Mouse (Mus musculus): Measurements from ENCODE around the gene Plekhb2. TPM values are rescaled to one million over a fixed set of nuclear protein-coding genes. Genes with fewer than 3 reads are reported as not detected.

Plekhb2 gene
- polyA plus RNA-seq, 1 experiment = 33.3 TPM

DNA sequence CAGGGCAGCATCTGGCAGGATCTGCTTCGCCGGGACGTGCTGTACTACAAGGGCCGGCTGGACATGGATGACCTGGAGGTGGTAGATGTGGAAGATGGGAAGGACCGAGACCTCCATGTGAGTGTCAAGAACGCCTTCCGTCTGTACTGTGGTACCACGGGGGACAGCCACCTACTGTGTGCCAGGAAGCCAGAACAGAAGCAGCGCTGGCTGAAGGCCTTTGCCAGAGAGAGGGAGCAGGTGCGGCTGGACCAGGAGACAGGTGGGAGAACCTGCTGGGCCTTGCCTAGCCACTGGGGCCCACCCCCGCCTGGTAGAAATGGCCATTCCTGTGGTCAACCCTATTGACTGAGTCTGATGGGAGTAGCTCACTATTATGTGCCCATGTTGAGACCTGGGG is 39.5 kb upstream of the Plekhb2 start:
- Histone ChIP-seq H3K9ac (ENCODE audit: low read depth, poor library complexity, severe bottlenecking) (no peak overlapping the region), H3K27ac (ENCODE audit: insufficient read depth, low read length) (no peak overlapping the region), H3K4me3 (ENCODE audit: low read depth, low read length) (no peak overlapping the region), H3K36me3 (ENCODE audit: control insufficient read depth, insufficient read depth, low read length, poor library complexity, severe bottlenecking) (peaks cover 4% of the 10 kb centered on the region; the same call in 1 of the 2 replicates), H3K9me3 (replicated peaks; ENCODE audit: control insufficient read depth, insufficient read depth, low read length, poor library complexity, severe bottlenecking) (no peaks in the 10 kb centered on the region), H3K4me1 (ENCODE audit: control insufficient read depth, insufficient read depth, low read length) (peaks cover 2% of the 10 kb centered on the region), H3K27me3 (ENCODE audit: control insufficient read depth, insufficient read depth, low read length, poor library complexity, severe bottlenecking) (no peaks in the 10 kb centered on the region)
- TF ChIP-seq POLR2A (IDR thresholded peaks at IDR 0.05; ENCODE audit: insufficient read depth, low read length) = no peak
- TF ChIP-seq EP300 (IDR thresholded peaks at IDR 0.05; ENCODE audit: insufficient read depth, low read depth, low read length) = no peak
- TF ChIP-seq CTCF (IDR thresholded peaks at IDR 0.05; ENCODE audit: low read depth, low read length) = no peak

DNA sequence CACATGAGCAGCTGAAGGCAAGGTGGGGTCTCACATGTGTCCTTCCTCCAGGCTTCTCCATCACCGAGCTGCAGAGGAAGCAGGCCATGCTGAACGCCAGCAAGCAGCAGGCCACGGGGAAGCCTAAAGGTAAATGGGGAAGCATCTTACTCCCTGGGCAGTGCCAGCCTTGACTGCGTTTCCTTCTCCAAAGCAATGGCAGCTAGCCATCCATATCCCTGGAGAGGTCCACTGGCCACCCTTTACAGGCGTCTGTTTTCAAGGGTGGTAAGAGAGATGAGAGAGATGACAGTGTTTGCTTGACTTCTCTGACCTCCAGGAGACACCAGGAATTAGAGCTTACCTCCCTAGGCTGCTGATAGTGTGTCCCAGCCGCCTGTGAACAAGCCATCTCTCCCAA is 38.7 kb upstream of the Plekhb2 start:
- H3K27ac ChIP-seq (ENCODE audit: insufficient read depth, low read length) = no peak overlapping the region
- no peaks in the 10 kb centered on the region for H3K27me3 ChIP-seq (ENCODE audit: control insufficient read depth, insufficient read depth, low read length, poor library complexity, severe bottlenecking)
- H3K4me1 ChIP-seq (ENCODE audit: control insufficient read depth, insufficient read depth, low read length) = no peaks in the 10 kb centered on the region
- H3K4me3 ChIP-seq (ENCODE audit: low read depth, low read length) = no peak overlapping the region
- H3K36me3 ChIP-seq (ENCODE audit: control insufficient read depth, insufficient read depth, low read length, poor library complexity, severe bottlenecking) = peaks cover 4% of the 10 kb centered on the region
- no peak for TF ChIP-seq POLR2A (IDR thresholded peaks at IDR 0.05; ENCODE audit: insufficient read depth, low read length)
- TF ChIP-seq CTCF (IDR thresholded peaks at IDR 0.05; ENCODE audit: low read depth, low read length) = no peak
- TF ChIP-seq EP300 (IDR thresholded peaks at IDR 0.05; ENCODE audit: insufficient read depth, low read depth, low read length) = no peak
- H3K9ac ChIP-seq (ENCODE audit: low read depth, poor library complexity, severe bottlenecking) = no peak overlapping the region
- no peaks in the 10 kb centered on the region for H3K9me3 ChIP-seq (replicated peaks; ENCODE audit: control insufficient read depth, insufficient read depth, low read length, poor library complexity, severe bottlenecking)

DNA sequence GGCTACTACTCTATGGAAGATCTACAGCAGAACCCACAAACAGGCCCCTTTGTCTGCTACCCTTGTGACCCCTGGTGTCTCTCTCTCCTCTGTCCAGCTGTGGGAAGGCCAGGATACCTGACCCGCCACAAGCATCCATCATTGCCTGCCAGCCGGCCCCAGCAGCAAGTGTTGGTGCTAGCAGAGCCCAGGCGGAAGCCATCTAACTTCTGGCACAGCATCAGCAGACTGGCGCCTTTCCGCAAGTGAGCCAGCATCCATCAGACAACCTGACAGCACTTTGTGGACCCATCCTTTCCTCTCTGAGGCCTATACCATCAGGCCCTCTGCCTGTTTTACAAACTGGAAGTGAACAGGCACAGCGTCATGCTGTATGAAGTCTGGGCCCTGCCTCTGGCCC is 38.2 kb upstream of the Plekhb2 start:
- H3K4me3 ChIP-seq (ENCODE audit: low read depth, low read length) = no peak overlapping the region
- H3K27ac ChIP-seq (ENCODE audit: insufficient read depth, low read length) = no peak overlapping the region
- H3K27me3 ChIP-seq (ENCODE audit: control insufficient read depth, insufficient read depth, low read length, poor library complexity, severe bottlenecking) = no peaks in the 10 kb centered on the region
- no peaks in the 10 kb centered on the region for H3K9me3 ChIP-seq (replicated peaks; ENCODE audit: control insufficient read depth, insufficient read depth, low read length, poor library complexity, severe bottlenecking)
- H3K4me1 ChIP-seq (ENCODE audit: control insufficient read depth, insufficient read depth, low read length) = no peaks in the 10 kb centered on the region
- TF ChIP-seq POLR2A (IDR thresholded peaks at IDR 0.05; ENCODE audit: insufficient read depth, low read length) (no peak), CTCF (IDR thresholded peaks at IDR 0.05; ENCODE audit: low read depth, low read length) (no peak), EP300 (IDR thresholded peaks at IDR 0.05; ENCODE audit: insufficient read depth, low read depth, low read length) (no peak)
- no peak overlapping the region for H3K9ac ChIP-seq (ENCODE audit: low read depth, poor library complexity, severe bottlenecking)
- peaks cover 4% of the 10 kb centered on the region for H3K36me3 ChIP-seq (ENCODE audit: control insufficient read depth, insufficient read depth, low read length, poor library complexity, severe bottlenecking)

DNA sequence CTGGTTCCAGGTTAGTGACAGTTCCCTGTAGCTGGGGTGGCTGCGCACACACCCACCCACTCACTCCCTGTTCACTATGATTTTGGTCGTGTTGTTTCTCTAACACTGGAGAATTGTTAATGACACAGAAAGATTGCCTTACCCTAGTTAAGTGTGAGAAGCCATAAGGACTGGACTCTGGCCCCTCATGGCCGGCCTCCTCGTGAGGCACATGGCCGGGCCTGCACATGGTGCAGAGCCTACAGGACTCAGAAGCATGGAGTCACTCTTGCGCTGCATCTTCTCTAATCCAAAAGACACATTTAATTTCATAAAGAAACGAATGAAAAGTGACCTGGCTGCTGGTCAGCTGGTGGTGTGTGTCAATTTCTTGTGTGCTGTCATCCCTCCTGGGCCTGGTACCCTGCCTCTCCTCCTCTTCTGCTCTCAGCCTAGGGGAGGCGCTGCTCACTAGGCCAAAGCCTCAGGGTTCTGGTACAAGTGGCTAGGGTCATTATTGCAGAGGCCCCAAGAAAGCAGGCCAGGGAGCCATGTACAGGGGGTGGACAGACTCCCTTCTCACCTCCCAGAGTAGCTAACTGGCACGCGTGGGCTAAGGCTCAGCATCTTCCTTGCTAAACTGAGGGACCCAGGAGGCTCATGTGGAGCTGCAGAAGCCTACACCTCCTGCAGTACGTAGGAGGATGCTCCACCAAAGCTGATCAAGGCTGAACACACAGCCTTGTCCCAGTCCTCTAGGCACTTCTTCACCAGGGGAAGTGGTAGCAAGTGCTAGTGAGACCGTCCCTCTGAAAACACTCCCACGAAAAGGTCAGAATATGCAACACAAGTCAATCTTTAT is 37.1 kb upstream of the Plekhb2 start:
- Histone ChIP-seq H3K9me3 (replicated peaks; ENCODE audit: control insufficient read depth, insufficient read depth, low read length, poor library complexity, severe bottlenecking) (no peaks in the 10 kb centered on the region), H3K4me1 (ENCODE audit: control insufficient read depth, insufficient read depth, low read length) (no peaks in the 10 kb centered on the region), H3K27ac (ENCODE audit: insufficient read depth, low read length) (no peak overlapping the region), H3K9ac (ENCODE audit: low read depth, poor library complexity, severe bottlenecking) (no peak overlapping the region), H3K27me3 (ENCODE audit: control insufficient read depth, insufficient read depth, low read length, poor library complexity, severe bottlenecking) (no peaks in the 10 kb centered on the region), H3K36me3 (ENCODE audit: control insufficient read depth, insufficient read depth, low read length, poor library complexity, severe bottlenecking) (peaks cover 6% of the 10 kb centered on the region), H3K4me3 (ENCODE audit: low read depth, low read length) (no peak overlapping the region)
- peak; percentile 25 for TF ChIP-seq CTCF (IDR thresholded peaks at IDR 0.05; ENCODE audit: low read depth, low read length)
- TF ChIP-seq POLR2A (IDR thresholded peaks at IDR 0.05; ENCODE audit: insufficient read depth, low read length) = no peak
- TF ChIP-seq EP300 (IDR thresholded peaks at IDR 0.05; ENCODE audit: insufficient read depth, low read depth, low read length) = no peak

DNA sequence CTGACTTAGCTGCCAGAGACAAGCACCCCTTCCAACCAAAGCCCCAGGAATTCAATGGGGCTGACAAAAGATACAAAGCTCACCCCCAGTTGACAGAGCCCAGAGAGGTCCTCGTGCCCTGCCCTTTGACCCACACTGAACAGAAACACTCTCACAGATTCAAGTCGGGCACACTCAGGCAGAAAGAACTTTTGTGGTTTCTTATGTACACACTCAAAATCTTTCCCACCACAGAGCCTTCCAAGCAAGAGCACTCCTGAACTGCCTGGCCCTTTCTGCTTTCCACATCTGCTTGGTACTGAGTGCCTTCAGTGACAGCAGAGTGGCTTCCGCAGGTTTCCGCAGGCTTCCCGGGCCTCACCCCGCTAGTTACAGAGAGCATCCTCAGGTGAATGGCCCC is 33.9 kb upstream of the Plekhb2 start:
- no peak overlapping the region for H3K4me3 ChIP-seq (ENCODE audit: low read depth, low read length)
- no peak overlapping the region for H3K9ac ChIP-seq (ENCODE audit: low read depth, poor library complexity, severe bottlenecking)
- peaks cover 20% of the 10 kb centered on the region for H3K36me3 ChIP-seq (ENCODE audit: control insufficient read depth, insufficient read depth, low read length, poor library complexity, severe bottlenecking)
- H3K9me3 ChIP-seq (replicated peaks; ENCODE audit: control insufficient read depth, insufficient read depth, low read length, poor library complexity, severe bottlenecking) = no peaks in the 10 kb centered on the region
- no peak overlapping the region for H3K27ac ChIP-seq (ENCODE audit: insufficient read depth, low read length)
- no peaks in the 10 kb centered on the region for H3K27me3 ChIP-seq (ENCODE audit: control insufficient read depth, insufficient read depth, low read length, poor library complexity, severe bottlenecking)
- no peaks in the 10 kb centered on the region for H3K4me1 ChIP-seq (ENCODE audit: control insufficient read depth, insufficient read depth, low read length)
- TF ChIP-seq POLR2A (IDR thresholded peaks at IDR 0.05; ENCODE audit: insufficient read depth, low read length) (no peak), CTCF (IDR thresholded peaks at IDR 0.05; ENCODE audit: low read depth, low read length) (no peak), EP300 (IDR thresholded peaks at IDR 0.05; ENCODE audit: insufficient read depth, low read depth, low read length) (no peak)

DNA sequence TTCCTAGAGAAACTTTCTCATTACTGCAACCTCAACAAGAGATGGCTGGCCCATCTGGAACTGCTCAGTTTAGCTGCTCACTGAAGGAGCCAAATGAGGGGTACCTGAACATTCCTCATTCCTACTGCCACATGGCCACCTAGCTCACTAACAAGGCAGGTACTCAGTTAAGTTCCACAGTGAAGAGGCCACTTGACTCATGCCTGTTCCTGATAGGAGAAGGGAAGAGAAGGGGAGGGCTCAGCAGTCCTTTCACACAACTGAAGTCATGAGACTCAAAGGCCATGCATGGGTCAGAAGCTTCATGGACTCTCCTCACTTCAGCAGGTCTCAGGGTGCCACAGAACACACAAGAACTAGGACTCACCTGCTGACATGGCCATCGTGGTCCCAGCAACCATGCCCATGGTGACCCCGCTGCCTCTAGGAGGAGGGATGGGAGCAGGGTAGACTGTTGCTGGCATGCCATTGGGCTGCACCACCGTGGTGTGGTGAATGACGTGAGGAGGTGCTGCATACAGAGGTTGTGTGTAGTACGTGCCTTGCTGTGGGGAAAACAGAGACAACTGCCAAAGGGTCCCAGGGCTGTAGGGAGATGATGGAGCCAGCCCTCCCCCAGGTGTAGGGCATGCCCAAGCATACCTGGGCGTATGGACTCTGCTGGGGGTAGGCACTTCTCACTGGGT is 30.4 kb upstream of the Plekhb2 start:
- Histone ChIP-seq H3K4me1 (ENCODE audit: control insufficient read depth, insufficient read depth, low read length) (peaks cover 3% of the 10 kb centered on the region), H3K27ac (ENCODE audit: insufficient read depth, low read length) (no peak overlapping the region), H3K9ac (ENCODE audit: low read depth, poor library complexity, severe bottlenecking) (no peak overlapping the region), H3K9me3 (replicated peaks; ENCODE audit: control insufficient read depth, insufficient read depth, low read length, poor library complexity, severe bottlenecking) (no peaks in the 10 kb centered on the region), H3K27me3 (ENCODE audit: control insufficient read depth, insufficient read depth, low read length, poor library complexity, severe bottlenecking) (no peaks in the 10 kb centered on the region), H3K4me3 (ENCODE audit: low read depth, low read length) (no peak overlapping the region), H3K36me3 (ENCODE audit: control insufficient read depth, insufficient read depth, low read length, poor library complexity, severe bottlenecking) (peaks cover 16% of the 10 kb centered on the region)
- TF ChIP-seq POLR2A (IDR thresholded peaks at IDR 0.05; ENCODE audit: insufficient read depth, low read length) (no peak), EP300 (IDR thresholded peaks at IDR 0.05; ENCODE audit: insufficient read depth, low read depth, low read length) (no peak), CTCF (IDR thresholded peaks at IDR 0.05; ENCODE audit: low read depth, low read length) (no peak)
